Mouse (Mus musculus): ENCODE measurements around the gene Pef1.

Pef1 gene

GRCm38 (mm10) chr4:130138441-130139213, 36.3 kb downstream of the Pef1 start:
- DNase-seq (ENCODE audit: low read depth, low spot score): peak; percentile 31

GRCm38 (mm10) chr4:130139214-130139492, 36.8 kb downstream of the Pef1 start, which contains the start of gene Hcrtr1:
TSS of gene Hcrtr1 (minus strand) at chr4:130139359.
- DNase-seq (ENCODE audit: low read depth, low spot score): no peak

GRCm38 (mm10) chr4:130140992-130141402, 38.6 kb downstream of the Pef1 start:
- no peak for DNase-seq (ENCODE audit: low read depth, low spot score)

- DNase-seq (ENCODE audit: low read depth, low spot score): no peak
Observed at GRCm38 (mm10) chr4:130141786-130142185, 39.4 kb downstream of the Pef1 start.

- DNase-seq (ENCODE audit: low read depth, low spot score): no peak
Observed at GRCm38 (mm10) chr4:130148405-130148804, 46.0 kb downstream of the Pef1 start.

GRCm38 (mm10) chr4:130154250-130154649, 51.9 kb downstream of the Pef1 start:
- no peak for DNase-seq (ENCODE audit: low read depth, low spot score)

- no peak for DNase-seq (ENCODE audit: low read depth, low spot score)
Observed at GRCm38 (mm10) chr4:130156812-130157371, 54.5 kb downstream of the Pef1 start.

GRCm38 (mm10) chr4:130161349-130161748, 59.0 kb downstream of the Pef1 start:
- no peak for DNase-seq (ENCODE audit: low read depth, low spot score)

- no peak for DNase-seq (ENCODE audit: low read depth, low spot score)
Observed at GRCm38 (mm10) chr4:130163391-130163861, 61.1 kb downstream of the Pef1 start.

- DNase-seq (ENCODE audit: low read depth, low spot score): no peak
Observed at GRCm38 (mm10) chr4:130164121-130164520, 61.8 kb downstream of the Pef1 start.

- DNase-seq (ENCODE audit: low read depth, low spot score): no peak
Observed at GRCm38 (mm10) chr4:130166061-130166460, 63.7 kb downstream of the Pef1 start.

GRCm38 (mm10) chr4:130166592-130166991, 64.2 kb downstream of the Pef1 start:
- DNase-seq (ENCODE audit: low read depth, low spot score): no peak

- no peak for DNase-seq (ENCODE audit: low read depth, low spot score)
Observed at GRCm38 (mm10) chr4:130167321-130167720, 65.0 kb downstream of the Pef1 start.

GRCm38 (mm10) chr4:130167814-130168213, 65.5 kb downstream of the Pef1 start:
- DNase-seq (ENCODE audit: low read depth, low spot score): no peak

GRCm38 (mm10) chr4:130168280-130169183, 66.2 kb downstream of the Pef1 start:
- DNase-seq (ENCODE audit: low read depth, low spot score): no peak

GRCm38 (mm10) chr4:130169411-130169971, 67.1 kb downstream of the Pef1 start:
- no peak for DNase-seq (ENCODE audit: low read depth, low spot score)

- DNase-seq (ENCODE audit: low read depth, low spot score): no peak
Observed at GRCm38 (mm10) chr4:130170362-130170761, 68.0 kb downstream of the Pef1 start.

- no peak for DNase-seq (ENCODE audit: low read depth, low spot score)
Observed at GRCm38 (mm10) chr4:130171951-130172765, 69.8 kb downstream of the Pef1 start.

- no peak for DNase-seq (ENCODE audit: low read depth, low spot score)
Observed at GRCm38 (mm10) chr4:130173060-130173822, 70.9 kb downstream of the Pef1 start.

- DNase-seq (ENCODE audit: low read depth, low spot score): no peak
Observed at GRCm38 (mm10) chr4:130173911-130174311, 71.6 kb downstream of the Pef1 start.
